Mouse (Mus musculus): Measurements from ENCODE around the gene Bsg. TPM values are rescaled to one million over a fixed set of nuclear protein-coding genes. Genes with fewer than 3 reads are reported as not detected.

The Bsg gene
- total RNA-seq, 1 experiment, result 858 TPM

GRCm38 (mm10) chr10:79713163-79713562 lies 8.9 kb downstream of the Bsg start:
- Histone ChIP-seq H3K4me1 (ENCODE audit: control insufficient read depth in 2 of 2, insufficient read depth in 2 of 2, low read length in 2 of 2, poor library complexity in 1 of 2) (peaks cover 0 to 10% of the 10 kb centered on the region in 2 experiments; a peak in 1 of 4 replicates), H3K4me3 (ENCODE audit: insufficient read depth in 1 of 2, low read depth in 1 of 2, low read length in 2 of 2, poor library complexity in 1 of 2, severe bottlenecking in 1 of 2) (no peak overlapping the region), H3K36me3 (ENCODE audit: control insufficient read depth, insufficient read depth, low read length, poor library complexity, severe bottlenecking) (peaks cover 37% of the 10 kb centered on the region), H3K27ac (ENCODE audit: insufficient read depth, low read depth, low read length, poor library complexity, severe bottlenecking) (no peak overlapping the region), H3K9ac (ENCODE audit: insufficient read depth, low read depth, low read length, poor library complexity, severe bottlenecking) (no peak overlapping the region), H3K9me3 (ENCODE audit: control insufficient read depth, insufficient read depth, low read depth, low read length) (no peaks in the 10 kb centered on the region)
- in situ Hi-C loops (cut with MboI; ENCODE audit: low sequenced_read_pairs in 2 of 2, unreplicated experiment in 2 of 2), result no loop called here
- no peak for DNase-seq (ENCODE audit: low read depth, low spot score)
- no peak for TF ChIP-seq MAFK (IDR thresholded peaks at IDR 0.05; ENCODE audit: insufficient read depth, low read depth, low read length)
- TF ChIP-seq CHD2 (IDR thresholded peaks at IDR 0.05; ENCODE audit: low read depth, low read length), result no peak
- no peak for TF ChIP-seq HCFC1 (IDR thresholded peaks at IDR 0.05; ENCODE audit: borderline replicate concordance, insufficient read depth, low read length)
- TF ChIP-seq ZNF384 (IDR thresholded peaks at IDR 0.05; ENCODE audit: low read depth, low read length), result no peak
- TF ChIP-seq ZC3H11A (IDR thresholded peaks at IDR 0.05; ENCODE audit: borderline replicate concordance, low read depth, low read length), result no peak

- Histone ChIP-seq H3K27ac (ENCODE audit: insufficient read depth, low read depth, low read length, poor library complexity, severe bottlenecking) (no peak overlapping the region), H3K9ac (ENCODE audit: insufficient read depth, low read depth, low read length, poor library complexity, severe bottlenecking) (no peak overlapping the region), H3K4me3 (ENCODE audit: insufficient read depth in 1 of 2, low read depth in 1 of 2, low read length in 2 of 2, poor library complexity in 1 of 2, severe bottlenecking in 1 of 2) (no peak overlapping the region), H3K36me3 (ENCODE audit: control insufficient read depth, insufficient read depth, low read length, poor library complexity, severe bottlenecking) (peaks cover 19% of the 10 kb centered on the region), H3K9me3 (ENCODE audit: control insufficient read depth, insufficient read depth, low read depth, low read length) (no peaks in the 10 kb centered on the region), H3K4me1 (ENCODE audit: control insufficient read depth in 2 of 2, insufficient read depth in 2 of 2, low read length in 2 of 2, poor library complexity in 1 of 2) (peaks cover 0 to 6% of the 10 kb centered on the region in 2 experiments; a peak in 1 of 4 replicates)
- TF ChIP-seq ZC3H11A (IDR thresholded peaks at IDR 0.05; ENCODE audit: borderline replicate concordance, low read depth, low read length), result no peak
- TF ChIP-seq MAFK (IDR thresholded peaks at IDR 0.05; ENCODE audit: insufficient read depth, low read depth, low read length), result no peak
- TF ChIP-seq CHD2 (IDR thresholded peaks at IDR 0.05; ENCODE audit: low read depth, low read length), result no peak
- TF ChIP-seq ZNF384 (IDR thresholded peaks at IDR 0.05; ENCODE audit: low read depth, low read length), result no peak
- no peak for TF ChIP-seq HCFC1 (IDR thresholded peaks at IDR 0.05; ENCODE audit: borderline replicate concordance, insufficient read depth, low read length)
- in situ Hi-C loops (cut with MboI; ENCODE audit: low sequenced_read_pairs in 2 of 2, unreplicated experiment in 2 of 2), result no loop called here
- DNase-seq (ENCODE audit: low read depth, low spot score), result no peak
Observed at GRCm38 (mm10) chr10:79714996-79715395, 10.7 kb downstream of the Bsg start.

- Histone ChIP-seq H3K4me1 (ENCODE audit: control insufficient read depth in 2 of 2, insufficient read depth in 2 of 2, low read length in 2 of 2, poor library complexity in 1 of 2) (peaks cover 0 to 6% of the 10 kb centered on the region in 2 experiments; a peak in 1 of 4 replicates), H3K27ac (ENCODE audit: insufficient read depth, low read depth, low read length, poor library complexity, severe bottlenecking) (no peak within 1 kb of the TSS), H3K9me3 (ENCODE audit: control insufficient read depth, insufficient read depth, low read depth, low read length) (no peaks in the 10 kb centered on the region), H3K4me3 (ENCODE audit: insufficient read depth in 1 of 2, low read depth in 1 of 2, low read length in 2 of 2, poor library complexity in 1 of 2, severe bottlenecking in 1 of 2) (peak within 1 kb of the TSS; percentile 63 to 79), H3K36me3 (ENCODE audit: control insufficient read depth, insufficient read depth, low read length, poor library complexity, severe bottlenecking) (peaks cover 4% of the 10 kb centered on the region), H3K9ac (ENCODE audit: insufficient read depth, low read depth, low read length, poor library complexity, severe bottlenecking) (peak within 1 kb of the TSS; percentile 68)
- in situ Hi-C loops (cut with MboI; ENCODE audit: low sequenced_read_pairs in 2 of 2, unreplicated experiment in 2 of 2), result no loop called here
- no peak for DNase-seq (ENCODE audit: low read depth, low spot score)
- no peak for TF ChIP-seq HCFC1 (IDR thresholded peaks at IDR 0.05; ENCODE audit: borderline replicate concordance, insufficient read depth, low read length)
- no peak for TF ChIP-seq MAFK (IDR thresholded peaks at IDR 0.05; ENCODE audit: insufficient read depth, low read depth, low read length)
- no peak for TF ChIP-seq ZC3H11A (IDR thresholded peaks at IDR 0.05; ENCODE audit: borderline replicate concordance, low read depth, low read length)
Observed at GRCm38 (mm10) chr10:79716254-79716987, 12.1 kb downstream of the Bsg start, which contains the start of gene Hcn2. Gene Hcn2, plus strand, starts transcription at chr10:79716634.

- TF ChIP-seq HCFC1 (IDR thresholded peaks at IDR 0.05; ENCODE audit: borderline replicate concordance, insufficient read depth, low read length) (no peak), CHD2 (IDR thresholded peaks at IDR 0.05; ENCODE audit: low read depth, low read length) (no peak), ZNF384 (IDR thresholded peaks at IDR 0.05; ENCODE audit: low read depth, low read length) (no peak), MAFK (IDR thresholded peaks at IDR 0.05; ENCODE audit: insufficient read depth, low read depth, low read length) (no peak), ZC3H11A (IDR thresholded peaks at IDR 0.05; ENCODE audit: borderline replicate concordance, low read depth, low read length) (no peak)
- in situ Hi-C loops (cut with MboI; ENCODE audit: low sequenced_read_pairs in 2 of 2, unreplicated experiment in 2 of 2), result no loop called here
- DNase-seq (ENCODE audit: low read depth, low spot score), result no peak
- Histone ChIP-seq H3K9me3 (ENCODE audit: control insufficient read depth, insufficient read depth, low read depth, low read length) (no peaks in the 10 kb centered on the region), H3K27ac (ENCODE audit: insufficient read depth, low read depth, low read length, poor library complexity, severe bottlenecking) (no peak overlapping the region), H3K36me3 (ENCODE audit: control insufficient read depth, insufficient read depth, low read length, poor library complexity, severe bottlenecking) (no peaks in the 10 kb centered on the region; the same call in 1 of the 2 replicates), H3K4me3 (ENCODE audit: insufficient read depth in 1 of 2, low read depth in 1 of 2, low read length in 2 of 2, poor library complexity in 1 of 2, severe bottlenecking in 1 of 2) (peak overlapping the region; percentile 63 to 79), H3K9ac (ENCODE audit: insufficient read depth, low read depth, low read length, poor library complexity, severe bottlenecking) (peak overlapping the region; percentile 68), H3K4me1 (ENCODE audit: control insufficient read depth in 2 of 2, insufficient read depth in 2 of 2, low read length in 2 of 2, poor library complexity in 1 of 2) (peaks cover 0 to 6% of the 10 kb centered on the region in 2 experiments; a peak in 1 of 4 replicates)
Observed at GRCm38 (mm10) chr10:79716988-79717355, 12.7 kb downstream of the Bsg start.
